Mouse (Mus musculus) cerebellum, adult 9-11 months (tissue): ENCODE measurements at regions not wholly inside any gene's neighbourhood (a gene's known extent, or its start where the extent isn't known, plus 50 kb on each side); places are given as distances from the start of the nearest gene placed in this dataset.

Experiments used
- DNase-seq: peaks from one replicate; pipeline ENCODE4 v3.0.0; 2022

DNA sequence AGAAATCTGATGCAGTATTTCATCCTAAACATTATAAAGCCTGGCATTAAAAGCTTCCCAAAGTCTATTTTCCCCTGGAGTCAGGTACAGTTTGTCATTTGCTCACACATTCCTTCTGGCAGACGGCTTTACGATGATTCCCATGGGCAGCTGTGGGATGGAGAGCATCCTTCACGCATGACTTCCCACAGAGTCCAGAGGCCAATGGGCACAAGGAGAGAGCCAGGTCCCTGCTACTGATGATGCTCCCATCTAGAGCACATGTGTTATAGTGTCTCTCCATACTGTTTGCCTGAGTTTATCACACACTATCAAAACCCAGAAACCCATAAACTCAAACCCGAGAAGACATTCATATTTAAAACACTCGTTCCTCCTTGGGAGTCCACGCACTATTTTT, 270.8 kb upstream of the Noct start:
- no peak for DNase-seq

DNA sequence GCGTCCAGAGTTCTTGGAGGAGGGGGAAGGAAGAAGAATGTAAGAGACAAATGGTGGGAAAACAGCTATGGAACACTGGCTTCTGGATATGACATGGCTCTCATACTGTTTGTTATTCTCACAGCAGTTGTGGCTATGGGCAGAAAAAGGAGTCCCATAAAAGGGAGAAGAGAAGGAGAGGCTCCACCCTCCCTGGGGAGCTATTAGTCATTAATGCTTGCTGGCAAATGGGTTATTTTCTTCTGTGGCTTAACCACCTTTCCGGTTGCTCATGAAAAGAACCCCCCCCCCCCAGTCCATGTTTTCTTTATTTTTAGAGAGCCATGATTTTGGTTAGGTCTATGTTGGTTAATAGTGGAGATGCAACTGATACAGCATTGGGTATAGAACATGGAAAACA, 253.9 kb upstream of the Noct start:
- DNase-seq = no peak

DNA sequence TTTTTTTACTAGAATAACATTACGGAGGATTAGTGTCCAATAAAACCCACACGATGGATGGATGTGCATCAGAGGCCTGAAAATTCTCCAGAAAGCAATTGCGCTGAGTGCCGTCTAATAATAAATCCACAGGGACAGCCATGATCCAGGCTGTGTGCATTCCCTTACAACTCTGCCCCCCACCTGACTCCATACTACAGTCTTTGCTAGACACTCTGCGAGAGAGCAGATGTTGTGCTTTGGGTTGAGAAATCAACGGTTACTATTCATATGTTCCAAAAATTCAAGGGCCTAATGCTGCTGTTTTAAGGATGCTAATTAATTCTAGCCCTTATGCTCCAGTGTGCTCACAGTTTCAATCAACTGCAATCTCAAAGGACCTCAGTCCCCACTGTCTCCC, 251.2 kb upstream of the Noct start:
- DNase-seq = no peak

DNA sequence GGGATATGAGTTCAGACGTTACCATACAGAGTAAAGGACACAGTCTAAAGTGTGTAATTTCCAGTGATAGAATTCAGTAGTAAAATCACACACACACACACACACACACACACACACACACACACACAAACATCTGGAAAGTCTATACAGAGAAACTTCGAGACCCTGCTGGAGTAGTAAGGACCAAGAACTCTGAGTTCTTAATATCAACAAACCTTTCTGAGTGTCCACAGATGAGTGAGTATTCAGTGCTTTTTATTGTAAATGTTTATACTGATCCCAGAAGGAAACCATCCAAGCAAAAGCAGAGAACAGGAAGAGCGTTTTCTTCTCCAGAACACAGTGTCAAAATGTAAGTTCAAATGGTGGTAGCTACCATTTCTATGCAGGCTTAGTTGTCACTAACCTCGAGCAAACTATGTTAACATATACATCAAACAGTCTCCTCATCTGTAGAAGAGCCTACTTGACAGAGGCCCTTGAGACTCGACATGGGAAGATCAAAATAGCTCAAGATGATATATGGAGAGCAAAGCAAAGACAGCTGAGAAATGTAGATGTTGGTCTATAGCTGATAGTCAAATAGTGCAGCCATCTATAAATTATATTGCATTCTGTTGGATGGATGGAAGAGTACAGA, 248.0 kb upstream of the Noct start:
- no peak for DNase-seq

DNA sequence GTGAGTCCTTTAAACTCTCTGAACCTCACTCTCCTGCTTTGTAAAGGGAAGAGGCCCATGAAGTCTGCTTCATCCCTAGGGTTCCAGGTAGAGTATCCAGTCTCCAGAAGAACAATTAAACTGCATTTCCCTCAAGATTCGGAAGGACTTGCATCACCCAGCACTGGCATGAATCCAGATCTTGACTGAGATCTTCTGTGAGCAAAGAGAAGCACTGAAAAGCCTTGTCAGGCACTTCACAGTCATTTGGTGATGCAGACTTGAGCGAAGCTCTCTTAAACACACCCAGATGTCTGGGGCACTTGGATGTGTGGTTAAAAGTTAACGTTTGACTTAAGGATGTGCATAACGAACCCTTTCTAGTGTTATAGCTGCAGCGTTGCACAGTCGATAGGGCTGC, 247.4 kb upstream of the Noct start:
- no peak for DNase-seq

DNA sequence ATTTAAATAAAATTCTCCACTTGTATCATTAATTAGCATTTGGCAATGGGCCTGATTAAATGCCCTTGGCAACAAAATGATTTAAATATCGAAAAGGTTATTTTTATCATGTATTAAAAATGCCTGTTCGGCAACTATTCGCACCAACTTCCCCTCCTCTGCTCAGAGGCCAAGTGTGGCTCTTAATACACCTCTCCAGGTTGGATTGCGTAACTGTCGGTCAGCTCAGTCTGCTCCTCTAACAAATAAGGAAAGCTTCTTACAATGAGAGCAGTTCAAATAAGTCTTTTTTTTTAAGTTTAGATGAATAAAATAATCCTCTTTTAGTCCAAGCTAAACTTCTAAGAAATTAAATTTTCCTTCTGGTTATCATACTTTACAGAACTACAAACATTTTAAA, 245.6 kb upstream of the Noct start:
- DNase-seq = no peak

DNA sequence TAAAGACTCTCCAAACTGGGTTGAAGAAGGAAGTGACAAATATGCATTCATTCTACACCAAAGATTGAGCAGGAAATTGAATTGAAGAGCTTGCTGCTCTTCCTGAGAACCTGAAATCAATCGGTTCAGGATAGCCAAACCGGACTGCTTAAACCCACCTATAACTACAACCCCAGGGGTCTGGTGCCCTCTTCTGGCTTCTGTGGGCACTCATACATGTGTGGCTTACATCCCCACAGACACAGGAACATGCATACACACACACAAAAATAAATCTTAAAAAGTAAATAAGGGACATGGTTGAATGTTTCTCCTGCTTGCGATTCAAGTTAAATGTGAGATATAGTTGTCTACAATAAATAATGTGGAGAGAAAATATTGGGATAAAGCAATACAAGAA, 244.7 kb upstream of the Noct start:
- no peak for DNase-seq

DNA sequence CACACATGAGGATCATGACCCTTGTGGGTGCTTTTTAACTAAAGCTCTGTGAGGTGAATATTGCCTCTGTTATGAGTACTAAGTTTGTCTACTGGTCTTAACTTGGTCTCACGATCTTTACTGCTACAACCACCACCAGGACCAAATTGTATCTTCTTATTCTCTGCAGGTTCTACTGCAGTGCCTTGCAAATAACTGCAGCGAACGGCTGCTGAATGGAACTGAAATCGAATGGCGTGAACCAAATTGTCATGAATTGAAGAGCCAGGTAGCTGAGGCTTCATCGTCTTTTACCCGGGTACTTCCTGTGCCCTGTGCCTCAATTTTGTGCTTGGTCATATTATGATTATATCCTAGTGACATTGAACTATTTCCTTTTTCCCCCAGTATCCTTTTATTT, 242.5 kb upstream of the Noct start:
- DNase-seq = no peak

DNA sequence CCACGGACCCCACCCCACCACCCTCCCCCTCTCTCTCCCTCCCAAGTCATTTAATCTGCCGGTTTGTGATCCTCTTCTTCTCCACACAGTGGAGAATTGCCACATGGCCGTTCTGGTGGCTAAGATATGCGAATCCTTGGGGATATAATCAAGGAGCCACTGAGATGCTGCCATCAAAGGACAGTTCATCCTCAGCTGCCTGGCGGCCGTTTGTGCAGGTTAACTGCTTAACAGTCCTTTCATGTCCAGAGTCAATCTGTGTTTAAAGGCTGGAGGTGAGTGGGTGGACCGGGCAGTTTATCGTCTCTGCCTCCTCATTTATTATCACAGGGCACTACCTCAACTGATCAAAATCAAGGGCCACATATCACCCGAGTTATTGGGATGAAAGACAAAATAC, 241.6 kb upstream of the Noct start:
- DNase-seq = no peak

DNA sequence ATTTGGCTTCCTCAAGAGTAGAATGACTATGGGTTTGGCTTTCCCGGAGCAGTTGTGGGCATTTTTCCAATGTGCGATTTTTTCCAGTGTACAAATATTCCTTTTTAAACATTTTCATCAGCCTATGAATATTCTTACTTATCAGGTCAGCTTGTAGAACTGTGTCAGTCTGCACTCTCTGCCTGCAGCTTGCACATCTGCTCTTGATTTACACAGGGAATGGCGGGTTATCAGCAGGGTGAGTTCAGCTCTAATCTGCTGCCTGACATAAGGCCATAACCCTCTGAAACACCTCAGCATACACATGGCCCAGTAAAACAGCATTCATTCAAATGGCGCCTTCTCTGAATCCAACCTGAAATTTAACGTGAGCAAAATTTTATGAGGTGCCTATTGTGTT, 241.1 kb upstream of the Noct start:
- DNase-seq = no peak

DNA sequence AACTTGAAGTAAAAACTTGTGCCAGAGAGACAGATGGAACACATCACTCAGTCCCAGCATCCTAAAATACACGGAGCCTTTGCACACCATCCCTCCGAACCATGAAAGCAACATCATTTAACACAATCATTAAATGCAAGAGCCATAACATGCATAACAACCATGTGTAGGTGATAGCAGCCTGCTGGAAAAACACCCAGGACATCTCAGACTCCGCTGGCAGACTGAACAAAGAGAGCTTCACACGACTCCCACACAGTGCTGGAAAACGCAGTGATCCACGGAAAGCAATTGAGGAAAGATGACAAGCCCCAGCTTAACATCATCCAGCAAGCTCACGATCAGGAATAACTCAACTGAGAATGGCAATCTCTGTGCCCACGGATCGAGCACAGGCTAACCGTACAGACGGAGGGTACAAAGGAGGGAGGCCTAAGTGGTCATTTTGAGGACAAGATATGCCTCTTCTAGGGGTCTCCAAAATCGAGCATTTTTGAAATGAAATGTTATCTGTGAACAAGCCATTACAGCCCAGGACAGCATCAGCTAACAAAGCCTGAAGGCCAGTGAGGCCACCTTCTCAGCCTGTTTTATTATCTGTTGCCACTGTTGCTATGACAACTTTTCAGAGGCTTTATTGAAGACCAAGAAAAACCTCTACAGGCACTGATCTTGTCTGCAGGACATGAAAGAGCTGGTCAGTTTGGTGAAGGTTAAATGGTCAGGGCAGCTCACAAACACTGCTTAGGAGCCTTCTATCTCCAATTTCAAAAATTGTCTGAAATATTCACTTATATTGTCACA, 240.1 kb upstream of the Noct start:
- DNase-seq = no peak

DNA sequence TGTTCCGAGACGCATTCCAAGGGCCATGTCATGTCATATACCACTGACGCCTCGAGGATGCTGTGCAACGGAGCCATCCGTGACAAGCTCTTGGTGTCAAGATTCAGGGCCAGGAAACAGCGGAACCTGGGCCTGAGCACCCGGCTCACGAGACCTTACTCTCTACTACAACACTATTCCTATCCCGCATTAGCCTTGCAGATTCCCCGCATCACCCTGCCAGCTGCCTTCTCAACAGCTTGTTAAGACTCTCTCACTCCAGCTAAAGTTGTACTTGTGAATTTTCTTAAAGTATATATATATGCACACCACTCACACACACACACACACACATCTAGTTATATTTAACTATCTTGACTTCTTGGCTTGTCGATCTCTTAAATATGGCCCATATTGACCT, 236.4 kb upstream of the Noct start:
- DNase-seq = no peak

DNA sequence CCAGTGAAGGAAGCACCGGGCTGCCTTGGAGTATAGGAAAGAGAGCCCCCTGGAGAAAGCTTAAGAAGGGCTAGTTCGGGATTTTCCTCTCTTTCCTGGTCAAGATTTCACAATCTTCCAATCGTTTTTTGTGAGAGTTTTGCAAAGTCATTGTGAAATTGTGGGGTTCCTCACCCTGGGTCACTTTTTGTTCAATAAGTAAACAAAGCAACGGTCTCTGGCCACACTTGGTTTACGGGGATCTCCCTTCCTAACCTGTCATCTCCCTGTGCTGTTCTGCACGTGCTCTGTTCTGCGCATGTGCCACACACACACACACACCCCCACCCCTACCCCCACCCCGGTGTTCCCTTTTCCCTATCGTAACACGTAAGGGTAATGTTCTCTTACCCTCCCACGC, 233.4 kb upstream of the Noct start:
- no peak for DNase-seq

DNA sequence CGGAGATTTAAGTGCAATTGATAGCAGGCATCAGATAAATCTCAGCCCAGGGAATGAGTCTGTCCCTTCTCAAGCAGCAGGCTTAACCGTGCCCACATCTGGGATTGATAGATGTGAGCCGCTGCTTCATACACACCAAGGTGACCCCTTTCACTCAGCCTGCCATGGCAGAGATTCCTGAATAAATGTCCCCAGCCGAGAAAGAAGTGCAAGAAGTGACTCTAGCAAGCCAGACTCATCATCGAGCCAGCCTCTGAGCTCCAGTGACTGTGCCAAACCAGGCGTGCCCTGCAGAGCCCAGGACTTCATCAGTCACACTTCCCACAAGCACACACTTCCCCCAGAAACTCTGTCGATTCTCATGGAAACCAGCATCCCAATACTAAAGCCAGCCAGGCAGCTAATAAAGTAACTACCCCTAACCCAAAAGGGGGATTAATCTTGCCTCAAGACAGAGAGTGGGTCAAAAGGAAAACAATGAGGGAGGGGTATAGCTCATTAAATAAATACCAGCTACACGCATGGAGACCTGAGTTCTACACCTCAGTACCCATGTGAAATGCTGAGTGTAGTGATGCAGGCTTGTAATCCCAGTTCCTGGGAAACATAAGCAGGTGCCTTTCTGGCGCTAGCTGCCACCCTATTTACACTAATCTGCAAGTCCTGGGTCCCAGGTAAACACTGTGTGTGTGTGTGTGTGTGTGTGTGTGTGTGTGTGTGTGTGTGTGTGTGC, 231.5 kb upstream of the Noct start:
- DNase-seq = no peak

DNA sequence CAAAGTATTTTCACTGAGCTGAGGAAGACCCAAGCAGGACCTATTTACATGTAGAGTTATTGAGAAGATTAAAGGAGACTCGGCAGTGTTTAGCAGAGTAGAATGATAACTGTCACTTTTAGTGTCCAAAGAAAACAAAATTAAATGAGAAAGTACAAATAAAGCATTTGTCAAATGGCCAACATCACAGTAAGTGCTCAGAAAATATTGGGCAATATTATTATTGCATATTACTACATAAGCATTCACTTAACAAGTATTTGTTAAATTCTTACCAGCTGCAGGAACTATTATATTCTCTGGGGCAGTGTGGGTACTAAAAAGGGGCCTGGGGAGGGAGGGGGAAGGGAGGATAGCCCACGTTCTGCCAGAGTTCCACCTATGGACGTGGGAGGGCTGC, 224.5 kb upstream of the Noct start:
- DNase-seq = no peak

DNA sequence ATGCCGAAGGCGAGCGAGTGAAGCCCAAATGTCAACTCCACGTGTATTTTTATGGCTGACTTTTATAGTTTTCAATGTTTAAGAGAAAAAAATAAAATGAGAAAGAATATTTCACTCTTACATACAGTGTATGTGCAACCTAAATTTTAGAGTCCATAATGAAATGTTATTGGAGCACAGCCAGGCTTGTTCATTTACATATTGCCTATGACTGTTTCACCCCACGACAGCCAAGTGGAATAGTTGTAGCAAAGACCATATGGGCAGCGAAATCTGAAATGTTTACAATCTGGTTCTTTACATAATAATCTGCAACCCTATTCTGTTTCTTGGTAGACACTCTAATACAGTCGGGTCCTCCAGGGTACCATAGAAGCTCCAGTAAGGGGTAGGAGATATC, 223.3 kb upstream of the Noct start:
- no peak for DNase-seq

DNA sequence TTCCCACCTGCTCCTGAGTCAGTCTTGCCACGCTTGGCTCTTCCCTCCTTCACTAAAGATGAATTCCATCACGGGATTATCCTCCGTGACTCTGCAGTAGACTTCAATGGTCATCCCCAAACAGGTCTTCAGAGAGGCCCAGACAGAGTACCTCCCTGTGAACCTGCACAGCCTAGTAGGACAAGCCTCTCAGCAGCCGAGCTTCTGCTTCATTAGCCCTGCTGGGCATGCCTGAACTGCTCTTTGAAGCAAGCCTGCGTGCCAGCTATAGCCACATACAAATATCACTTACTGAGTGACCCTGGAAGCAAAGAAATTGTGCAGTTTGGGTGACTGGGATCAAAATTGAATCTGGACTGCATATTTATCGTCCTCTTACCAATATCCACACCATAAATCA, 221.6 kb upstream of the Noct start:
- no peak for DNase-seq

DNA sequence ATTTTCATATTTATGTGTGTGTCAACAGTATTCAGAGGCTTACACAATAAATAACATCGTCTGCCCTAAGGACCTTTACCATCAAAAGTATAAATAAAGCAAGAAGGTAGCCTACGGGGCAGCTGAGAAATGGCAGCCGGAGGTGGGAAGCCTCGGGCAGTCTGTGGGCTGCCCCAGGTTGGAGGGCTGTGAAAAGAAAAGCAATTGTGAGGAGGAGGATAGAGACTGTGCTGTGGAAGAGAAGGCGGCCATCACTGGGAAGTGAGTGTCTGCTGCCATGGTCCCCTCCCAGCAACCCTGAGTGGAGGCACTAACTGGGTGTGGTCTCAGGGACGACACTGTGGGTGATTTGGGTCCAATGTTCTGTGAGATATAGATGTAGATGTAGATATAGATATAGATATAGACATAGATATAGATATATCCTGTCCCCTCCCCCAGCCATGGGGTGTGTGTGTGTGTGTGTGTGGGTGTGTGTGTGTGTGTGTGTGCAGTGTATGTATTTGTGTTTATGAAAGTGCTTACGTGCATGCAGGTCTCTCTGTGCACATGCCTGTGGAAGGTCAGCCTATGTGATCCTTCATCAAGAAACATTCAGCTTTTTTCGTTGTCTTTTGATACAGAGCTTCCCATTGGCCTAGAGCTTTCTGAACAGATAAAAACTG, 220.6 kb upstream of the Noct start:
- DNase-seq = no peak

DNA sequence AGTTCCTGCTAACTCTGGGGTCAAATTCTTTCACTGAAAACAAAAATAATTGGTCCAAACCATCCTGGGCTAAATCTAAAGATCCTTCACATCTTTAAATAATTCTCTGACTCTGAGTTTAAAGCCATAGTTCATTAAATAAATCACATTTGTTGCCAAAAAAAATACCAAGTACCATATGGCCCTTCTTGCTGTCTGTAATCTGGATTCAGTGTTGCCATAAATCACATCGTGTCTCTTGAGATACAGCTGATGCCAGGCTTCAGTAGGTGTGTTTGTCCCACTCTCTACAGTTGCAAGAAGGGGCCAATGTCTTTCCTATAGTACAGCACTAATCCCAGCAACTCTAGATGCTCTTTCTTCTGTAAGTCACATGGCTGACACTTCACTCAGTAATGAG, 220.0 kb upstream of the Noct start:
- no peak for DNase-seq

DNA sequence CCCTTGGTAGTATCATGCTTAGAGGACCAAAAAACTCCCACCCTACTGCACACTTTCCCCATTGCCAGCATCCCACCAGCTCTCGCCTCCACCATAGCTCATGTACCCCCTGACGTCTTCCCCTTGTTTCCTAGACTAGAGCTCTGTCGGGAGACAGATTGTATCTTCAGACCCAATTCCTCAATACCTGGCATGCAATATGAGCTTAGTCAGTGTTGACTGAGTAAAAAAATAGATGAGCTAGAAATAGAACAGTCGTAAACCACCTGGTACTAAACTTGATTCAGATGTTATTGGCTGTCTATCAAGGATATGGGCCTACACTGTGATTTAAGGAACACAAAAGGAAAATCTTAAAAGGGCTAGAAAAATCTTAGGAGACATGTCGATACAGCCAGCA, 215.1 kb upstream of the Noct start:
- no peak for DNase-seq

DNA sequence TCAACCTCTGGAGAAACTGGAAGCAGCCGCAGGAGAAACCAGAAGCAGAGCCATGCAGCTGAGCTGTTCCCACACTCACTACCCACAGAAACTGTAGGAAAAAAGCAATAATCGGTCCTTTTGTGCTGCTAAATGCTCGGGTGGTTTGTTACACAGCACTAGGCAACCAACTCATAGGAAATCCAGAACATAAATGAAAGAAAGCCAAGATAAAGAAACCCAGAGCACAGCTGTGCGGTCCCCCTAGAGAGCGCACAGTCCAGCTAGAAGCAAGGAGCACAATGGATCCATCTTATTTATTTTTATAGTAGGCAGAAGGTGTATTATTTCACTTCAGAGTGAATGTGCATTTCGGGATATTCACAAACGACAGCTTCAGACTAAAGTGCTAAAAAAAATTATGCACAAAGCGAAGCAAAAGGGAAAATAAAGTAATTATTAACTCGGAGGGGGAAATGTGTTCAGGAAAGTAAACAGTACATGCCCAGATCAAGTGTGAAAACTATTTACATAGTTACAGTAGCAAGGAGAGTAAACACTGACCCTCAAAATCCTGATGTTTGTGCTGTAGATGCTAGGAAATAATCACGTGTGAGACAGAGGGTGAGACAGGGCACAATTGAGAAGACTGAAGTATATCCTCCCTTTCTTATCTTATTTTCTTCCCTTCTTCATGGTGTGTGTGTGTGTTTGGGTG, 204.4 kb upstream of the Noct start:
- no peak for DNase-seq

DNA sequence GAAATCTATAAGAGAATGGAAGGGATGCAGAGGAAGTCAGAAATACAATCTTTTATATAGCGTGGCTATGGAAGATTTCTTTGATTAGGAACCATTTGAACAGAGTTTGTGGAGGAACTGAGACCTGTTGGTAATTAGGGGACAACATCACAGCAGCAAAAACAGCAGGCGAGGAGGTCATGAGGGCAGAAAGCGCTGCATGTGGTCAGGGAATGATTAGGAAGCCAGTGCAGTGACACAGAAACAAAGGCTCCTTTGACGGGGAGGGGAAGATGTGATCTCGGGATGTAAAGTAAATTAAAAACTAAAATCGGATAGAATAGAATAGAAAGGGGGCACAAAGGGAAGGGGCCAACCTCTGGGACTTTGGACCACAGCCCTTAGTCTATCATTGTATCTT, 199.6 kb upstream of the Noct start:
- no peak for DNase-seq

DNA sequence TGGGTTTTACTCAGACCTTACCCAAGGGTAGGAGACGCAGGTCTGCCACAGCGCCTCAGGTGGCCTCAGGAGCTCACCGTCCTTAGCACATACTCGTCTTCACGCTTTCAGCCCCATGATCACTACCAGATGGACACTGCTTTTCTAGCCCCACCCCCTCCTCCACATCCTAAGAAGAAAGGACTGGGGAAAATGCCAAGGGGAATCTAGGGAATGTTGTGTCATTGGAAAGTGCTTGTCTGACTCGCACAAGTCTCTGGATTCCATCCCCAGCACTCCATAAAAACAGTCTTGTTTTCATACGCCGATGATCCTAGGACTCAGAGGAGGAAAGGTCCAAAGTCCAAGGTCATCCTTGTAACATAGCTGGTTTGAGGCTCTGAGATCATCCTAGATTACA, 192.4 kb upstream of the Noct start:
- no peak for DNase-seq
